Mouse (Mus musculus): ENCODE measurements around the gene Dnph1. TPM values are rescaled to one million over a fixed set of nuclear protein-coding genes. Genes with fewer than 3 reads are reported as not detected.
"Not testable (repeated sequence)": the region's sequence is repeated elsewhere in the genome, so short reads cannot be mapped to it uniquely, and the experiment has no call there.

The Dnph1 gene
- total RNA-seq (2021), result 1 to 10 TPM; 3.2 to 6.0 TPM
- long read RNA-seq, experiment 1, partial matches to known transcripts, result 0 of 3 reads
- long read RNA-seq, experiment 1, other reads (novel, unspliced or antisense), result 0 of 3 reads
- long read RNA-seq, experiment 2, transcript Dnph1-201 (4 exons, 1,190 nt), result major isoform, 9 of 10 reads
- long read RNA-seq, experiment 2, partial matches to known transcripts, result 0 of 10 reads
- long read RNA-seq, experiment 2, other reads (novel, unspliced or antisense), result 1 of 10 reads

DNA sequence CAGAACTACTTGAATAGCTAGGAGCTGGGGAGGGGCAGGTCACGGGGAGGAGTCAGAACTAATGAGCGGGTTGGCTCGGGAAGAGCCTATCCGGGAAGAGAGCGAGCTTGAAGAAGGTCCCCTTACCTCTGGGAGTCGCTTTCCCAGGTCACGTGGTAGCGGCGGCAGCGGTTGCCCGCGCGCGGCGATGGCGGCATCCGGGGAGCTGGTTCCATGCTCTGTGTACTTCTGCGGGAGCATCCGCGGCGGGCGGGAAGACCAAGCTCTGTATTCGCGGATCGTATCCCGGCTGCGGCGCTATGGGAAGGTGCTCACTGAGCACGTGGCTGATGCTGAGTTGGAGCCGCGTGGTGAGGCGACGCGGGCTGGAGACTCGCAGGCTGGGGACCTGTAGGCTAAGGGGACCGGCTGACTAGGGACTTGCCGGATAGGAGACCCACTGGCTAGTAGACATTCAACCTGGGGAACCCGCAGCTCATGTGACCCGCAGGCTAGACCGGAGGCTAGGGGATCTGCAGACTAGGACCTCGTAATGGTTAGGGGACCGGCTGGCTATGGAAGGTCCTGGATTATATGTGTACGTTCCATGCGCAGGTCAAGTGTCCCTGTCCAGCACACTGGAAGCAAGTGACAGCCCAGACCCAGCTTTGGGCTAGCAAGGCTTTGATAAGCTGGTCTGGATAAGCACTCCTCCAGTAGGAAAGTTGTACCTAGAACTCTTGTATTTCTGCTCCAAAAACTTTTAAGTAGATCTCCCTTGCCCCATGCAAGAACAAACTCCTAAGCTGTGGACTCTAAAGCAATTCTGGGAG lies at the start of gene Dnph1:
Gene Dnph1, plus strand, starts transcription at position 89 of the 812 bp plus-strand sequence.
- DNase-seq (ENCODE audit: low spot score in 2 of 2), result peak; percentile 60 to 73

DNA sequence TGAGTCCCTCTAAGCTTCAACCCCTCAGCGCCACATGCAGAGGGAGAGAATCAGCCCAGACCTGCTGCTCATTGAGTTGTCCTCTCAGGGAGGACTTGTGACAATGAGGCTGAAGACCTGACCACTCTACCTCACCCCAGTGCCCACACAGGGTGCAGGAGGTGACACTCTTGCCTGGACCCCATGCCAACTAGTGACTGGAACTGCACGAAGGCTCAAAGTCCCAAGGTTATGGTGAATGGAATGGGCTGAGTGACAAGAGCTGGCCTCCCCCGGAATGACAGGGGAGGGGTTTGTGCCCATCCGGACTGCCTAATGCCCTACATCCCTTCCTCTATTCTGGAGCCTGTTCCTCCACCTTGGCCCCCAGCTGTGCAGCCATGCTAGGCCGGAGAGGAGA lies 43.8 kb upstream of the Dnph1 start:
- no peak for DNase-seq (ENCODE audit: low spot score in 2 of 2)

DNA sequence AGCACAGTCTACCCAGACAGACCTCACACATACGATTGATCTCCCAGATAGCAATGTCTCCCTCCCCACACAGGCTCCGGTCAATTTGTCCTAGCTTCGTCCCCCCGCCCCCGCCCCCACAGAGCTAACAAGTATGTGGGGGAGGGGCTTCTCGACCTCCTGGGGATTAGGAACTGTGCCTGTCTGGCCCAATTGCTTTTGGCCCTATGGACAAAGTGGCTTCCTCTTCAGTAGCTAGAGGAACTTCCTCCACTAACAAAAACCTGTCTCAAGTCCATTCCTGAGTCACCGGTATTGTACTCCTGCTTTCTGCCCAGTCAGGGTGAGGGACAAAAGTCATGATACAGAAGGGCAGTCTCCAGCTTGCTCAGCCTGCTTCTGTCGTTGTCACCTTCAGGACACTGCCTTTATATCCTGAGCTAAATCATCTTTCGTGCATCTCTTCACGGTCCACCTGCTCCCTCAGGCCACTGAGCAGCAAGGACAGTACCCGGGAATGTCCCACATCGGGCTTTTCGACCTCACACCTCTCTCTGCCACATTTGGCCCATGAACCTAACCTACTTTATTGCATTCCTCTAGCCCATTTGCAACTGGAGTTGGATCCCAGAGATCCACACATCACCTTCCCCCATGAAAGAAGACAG lies 43.1 kb upstream of the Dnph1 start:
- DNase-seq (ENCODE audit: low spot score in 2 of 2), result no peak

GRCm38 (mm10) chr17:46453970-46454411 lies 42.5 kb upstream of the Dnph1 start:
- no peak for DNase-seq (ENCODE audit: low spot score in 2 of 2)

- DNase-seq (ENCODE audit: low spot score in 2 of 2), result no peak
Observed at GRCm38 (mm10) chr17:46454539-46454938, 42.0 kb upstream of the Dnph1 start.

DNA sequence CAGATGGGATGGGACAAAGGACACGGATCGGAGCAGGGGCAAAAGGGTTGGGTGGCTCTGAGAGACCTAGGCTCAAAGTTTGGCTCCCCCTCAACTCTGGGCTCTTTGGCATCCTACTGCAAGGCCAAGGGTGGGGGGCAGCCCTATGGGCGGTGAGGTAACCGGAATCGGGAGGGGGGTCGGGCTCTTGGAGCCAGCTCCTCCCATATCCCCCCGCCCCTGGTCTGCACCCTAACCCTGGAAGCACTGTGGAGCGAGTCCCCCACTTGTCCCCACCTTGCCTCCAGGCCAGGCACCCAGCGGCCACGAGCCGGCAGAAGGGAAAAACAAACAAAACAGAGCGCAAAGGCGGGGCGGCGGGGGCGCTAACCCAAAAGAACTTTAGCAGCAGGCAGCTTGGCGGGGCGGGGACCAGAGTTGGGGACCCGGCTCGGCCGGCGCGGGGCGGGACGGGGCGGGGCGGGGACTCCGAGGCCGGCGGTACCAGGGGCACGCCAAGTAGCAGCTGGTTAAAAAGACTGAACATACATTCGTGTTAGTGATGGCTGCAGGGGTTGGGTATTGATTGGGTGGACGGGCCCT lies 41.3 kb upstream of the Dnph1 start:
- peak in 1 of 2 experiments; percentile 30 for DNase-seq (ENCODE audit: low spot score in 2 of 2)

DNA sequence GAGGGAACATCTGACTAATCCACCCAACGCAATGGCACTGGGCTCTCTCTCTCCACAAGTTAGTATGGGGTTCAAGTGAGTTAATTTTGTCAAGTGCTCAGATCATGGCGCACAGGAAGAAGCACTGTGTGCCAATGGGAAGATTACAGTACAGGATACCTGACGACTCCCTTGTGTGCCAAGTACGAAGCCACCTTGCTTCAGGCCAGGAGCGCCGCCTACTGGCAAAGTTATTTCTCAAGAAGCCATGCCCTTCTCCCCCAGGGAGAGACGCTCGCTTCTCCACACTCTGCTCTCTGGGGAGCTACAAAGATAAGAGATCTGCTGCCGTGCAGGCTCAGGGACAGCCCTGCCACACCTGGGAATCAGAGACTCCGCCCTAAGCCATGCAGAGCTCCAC lies 38.7 kb upstream of the Dnph1 start:
- DNase-seq (ENCODE audit: low spot score in 2 of 2), result peak; percentile 29 to 59

GRCm38 (mm10) chr17:46458439-46458838 lies 38.1 kb upstream of the Dnph1 start:
- no peak for DNase-seq (ENCODE audit: low spot score in 2 of 2)

- DNase-seq (ENCODE audit: low spot score in 2 of 2), result no peak
Observed at GRCm38 (mm10) chr17:46460673-46461072, 35.8 kb upstream of the Dnph1 start.

GRCm38 (mm10) chr17:46461347-46461746 lies 35.2 kb upstream of the Dnph1 start:
- no peak for DNase-seq (ENCODE audit: low spot score in 2 of 2)

GRCm38 (mm10) chr17:46462226-46462625 lies 34.3 kb upstream of the Dnph1 start:
- no peak for DNase-seq (ENCODE audit: low spot score in 2 of 2)

- DNase-seq (ENCODE audit: low spot score in 2 of 2), result no peak
Observed at GRCm38 (mm10) chr17:46467830-46468229, 28.7 kb upstream of the Dnph1 start.

DNA sequence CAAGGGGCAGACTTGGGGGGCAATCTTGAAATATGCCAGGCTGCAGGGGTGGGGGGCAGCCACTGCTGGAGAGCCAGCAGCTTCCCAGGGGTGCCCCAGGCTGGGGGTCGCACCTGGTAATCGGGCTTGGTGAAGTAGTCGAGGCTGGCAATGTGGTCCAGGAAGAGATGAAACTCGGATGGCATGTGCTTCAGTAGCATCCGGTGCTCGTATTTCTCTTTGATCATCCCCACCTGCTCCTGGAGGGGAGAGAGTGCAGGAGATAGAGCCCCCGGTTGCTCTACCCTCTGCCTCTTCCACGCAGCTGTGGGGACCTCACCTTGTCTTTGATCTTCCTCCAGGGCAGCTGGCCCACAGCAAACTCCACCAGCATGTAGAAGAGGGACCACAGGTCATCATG lies 19.9 kb upstream of the Dnph1 start:
- no peak for DNase-seq (ENCODE audit: low spot score in 2 of 2)

DNA sequence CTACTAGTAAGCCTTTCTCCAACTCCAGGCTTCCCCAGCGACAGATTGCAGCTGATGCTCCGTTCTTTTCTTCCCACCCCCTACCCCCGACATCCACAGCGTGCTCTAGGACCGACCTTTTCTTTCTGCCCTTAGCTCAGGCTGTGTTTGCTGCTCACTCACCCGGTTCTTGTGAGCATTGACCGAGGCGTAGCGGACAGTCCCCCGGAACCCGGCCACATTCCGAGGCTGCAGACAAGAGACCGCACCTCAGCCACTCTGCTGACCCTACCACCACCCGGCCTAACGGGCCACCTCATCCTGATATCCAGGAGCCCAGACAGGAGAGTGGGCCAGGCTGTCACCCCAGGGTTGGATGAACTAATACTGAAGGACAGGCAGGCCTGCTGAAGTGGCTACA lies 19.2 kb upstream of the Dnph1 start:
- no peak for DNase-seq (ENCODE audit: low spot score in 2 of 2)

GRCm38 (mm10) chr17:46483561-46484001 lies 12.9 kb upstream of the Dnph1 start:
- no peak for DNase-seq (ENCODE audit: low spot score in 2 of 2)

DNA sequence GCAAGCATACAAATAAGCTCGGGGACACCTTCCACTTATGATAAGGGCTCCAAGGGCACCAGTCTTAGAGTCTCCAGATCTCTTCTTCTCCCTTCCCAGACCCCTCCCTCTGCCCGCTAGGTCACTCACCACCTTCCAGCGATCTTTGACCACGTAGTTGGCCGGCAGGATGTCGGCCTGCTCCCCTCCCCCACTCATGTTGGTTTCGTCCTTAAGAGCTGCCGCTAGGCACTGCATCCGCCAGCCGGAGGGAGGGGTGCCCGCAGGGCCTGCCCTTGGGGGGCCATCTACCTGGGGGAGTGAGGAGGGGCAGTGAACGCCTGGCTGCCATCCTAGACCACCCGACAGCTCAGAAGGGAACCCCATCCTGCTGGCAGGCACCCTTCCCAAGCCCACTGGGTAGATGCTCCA lies 12.5 kb upstream of the Dnph1 start:
- peak in 1 of 2 experiments; percentile 28 for DNase-seq (ENCODE audit: low spot score in 2 of 2)

DNA sequence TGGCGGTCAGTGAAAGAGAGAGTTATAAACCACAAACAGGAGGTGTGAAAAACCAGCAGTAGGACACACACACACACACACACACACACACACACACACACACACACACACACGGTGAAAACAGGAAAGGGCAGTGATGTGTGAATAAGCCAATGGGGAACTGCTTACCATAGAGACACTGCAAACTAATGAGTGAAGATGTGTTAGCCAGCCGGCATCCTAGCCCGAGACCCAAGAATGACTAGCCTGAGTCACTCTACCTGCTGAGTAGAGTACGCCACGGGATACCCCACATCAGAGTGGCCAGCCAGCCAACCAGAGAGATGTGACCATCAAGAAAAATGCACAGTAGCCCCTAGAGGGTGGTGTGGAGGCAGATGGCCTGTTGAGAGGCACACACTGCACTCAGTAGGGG lies 12.0 kb upstream of the Dnph1 start:
- DNase-seq (ENCODE audit: low spot score in 2 of 2), result no peak

GRCm38 (mm10) chr17:46486995-46487394 lies 9.5 kb upstream of the Dnph1 start:
- DNase-seq (ENCODE audit: low spot score in 2 of 2), result no peak

DNA sequence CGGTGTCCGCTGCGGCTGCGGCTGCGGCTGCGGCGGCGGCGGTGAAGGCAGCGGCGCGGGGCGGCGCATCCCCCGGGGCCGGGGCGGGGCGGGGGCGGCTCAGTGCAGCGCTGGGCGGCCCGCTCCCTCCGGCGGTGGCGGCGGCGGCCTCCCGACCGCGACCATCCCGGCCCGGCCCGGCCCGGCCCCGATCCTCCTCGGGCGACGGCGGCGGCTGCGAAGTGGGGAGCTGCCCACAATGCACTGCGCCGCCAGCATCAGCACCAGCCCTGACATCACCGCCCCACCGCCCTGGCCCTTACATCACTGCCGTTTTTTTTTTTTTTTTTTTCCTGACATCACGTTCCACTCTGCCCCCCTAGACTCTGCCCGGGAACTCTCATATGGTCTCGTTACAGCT lies 9.1 kb upstream of the Dnph1 start, which contains the start of gene Ttbk1:
Gene Ttbk1, minus strand, starts transcription at position 245 of the 400 bp plus-strand sequence.
- DNase-seq (ENCODE audit: low spot score in 2 of 2), result no peak

DNA sequence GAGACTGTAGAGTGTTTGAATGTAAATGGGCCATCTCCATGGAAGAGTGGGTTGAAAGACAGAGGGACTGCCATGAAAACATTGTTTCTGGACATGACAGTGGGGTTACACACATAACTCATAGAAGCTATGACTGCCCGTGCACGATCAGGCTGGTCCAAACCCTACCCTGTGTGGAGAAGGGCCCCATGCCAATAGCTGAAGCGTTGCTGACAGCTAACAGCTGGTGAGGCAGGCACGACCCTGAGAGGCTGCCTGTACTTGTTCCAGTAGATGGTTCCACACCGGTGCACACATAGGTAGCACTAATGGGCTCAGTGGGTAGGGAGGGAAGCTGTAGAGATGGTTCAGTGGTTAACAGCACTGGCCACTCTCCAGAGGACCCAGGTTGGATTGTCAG lies 1.0 kb upstream of the Dnph1 start:
- DNase-seq (ENCODE audit: low spot score in 2 of 2), result no peak

DNA sequence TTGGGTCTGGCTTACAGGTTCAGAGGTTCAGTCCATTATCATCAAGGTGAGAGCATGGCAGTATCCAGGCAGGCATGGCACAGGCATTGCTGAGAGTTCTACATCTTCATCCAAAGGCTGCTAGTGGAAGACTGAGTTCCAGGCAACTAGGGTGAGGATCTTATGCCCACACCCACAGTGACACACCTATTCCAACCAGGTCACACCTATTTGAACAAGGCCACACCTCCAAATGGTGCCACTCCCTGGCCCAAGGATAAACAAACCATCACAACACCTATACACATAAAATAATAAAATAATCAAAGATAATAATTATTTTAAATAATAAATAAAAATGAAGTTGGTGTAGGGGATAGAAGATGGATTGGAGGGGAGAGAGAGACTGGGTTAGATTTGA lies 430 bp upstream of the Dnph1 start:
- not testable (repeated sequence) for DNase-seq (ENCODE audit: low spot score in 2 of 2)
